11 mouse cellular contexts compared by ENCODE assay signal in the genomic region with DNA sequence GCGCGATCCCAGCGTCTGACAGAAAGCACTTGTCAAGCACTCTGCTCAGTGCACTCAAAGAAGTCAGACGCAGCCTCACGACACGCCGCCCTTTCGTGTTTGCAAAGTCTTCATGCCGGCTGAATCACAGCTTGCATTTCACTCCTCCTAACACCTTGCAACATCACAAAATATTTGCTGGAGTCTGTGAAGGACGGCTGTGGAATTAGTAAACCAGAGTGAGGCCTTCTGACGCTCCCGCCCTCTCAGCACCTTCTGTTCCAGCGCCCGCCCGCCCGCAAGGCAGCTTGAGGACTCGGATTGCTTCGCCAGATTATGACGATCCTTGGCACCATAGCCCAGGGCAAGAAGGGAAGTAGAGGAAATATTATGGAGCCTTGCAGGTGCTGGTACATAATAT. TPM values are rescaled to one million over a fixed set of nuclear protein-coding genes. Genes with fewer than 3 reads are reported as not detected.
DNase-seq lines count a peak whose midpoint lies in the region; ATAC-seq and TF ChIP-seq lines count a peak whose summit lies in the region.
"Had no signal": no experiment of that assay in that cellular context is flagged by ENCODE, and none has a peak within 500 bp of the region (broad histone marks: within the 10 kb centered on the region; RNA-seq: fewer than 3 reads in every experiment).

No protein-coding gene starts in this region.

- no peaks in the 10 kb centered on the region for H3K36me3 ChIP-seq in midbrain, embryonic 15.5 days (replicated peaks)
- H3K36me3 ChIP-seq in midbrain, embryonic 10.5 days = peaks cover 14% of the 10 kb centered on the region
- 0 out of 2 replicates have a peak, but pooled peaks cover 2% of the 10 kb centered on the region for H3K36me3 ChIP-seq in lung, embryonic 14.5 days (ENCODE audit: insufficient read depth)

- 68% methylated on average over 19 of the region's 19 CpGs for WGBS in midbrain, embryonic 15.5 days
- WGBS in midbrain, embryonic 10.5 days = 75% methylated on average over 19 of the region's 19 CpGs
- 51% methylated on average over 19 of the region's 19 CpGs for WGBS in lung, embryonic 14.5 days

- TF ChIP-seq CTCF in lung, embryonic 14.5 days (IDR thresholded peaks at IDR 0.05; ENCODE audit: low read depth) = no peak

- no peak overlapping the region for H3K27ac ChIP-seq in midbrain, embryonic 15.5 days
- H3K27ac ChIP-seq in midbrain, embryonic 10.5 days (replicated peaks) = no peak overlapping the region
- H3K27ac ChIP-seq in lung, embryonic 14.5 days (ENCODE audit: low read depth) = no peak overlapping the region
- H3K27ac ChIP-seq: hindbrain, embryonic 15.5 days; midbrain, embryonic 12.5 days had no signal

- peaks cover 2% of the 10 kb centered on the region; the same call in 1 of the 2 replicates for H3K4me1 ChIP-seq in midbrain, embryonic 15.5 days
- H3K4me1 ChIP-seq in midbrain, embryonic 10.5 days = peaks cover 2% of the 10 kb centered on the region; the same call in 1 of the 2 replicates
- no peaks in the 10 kb centered on the region for H3K4me1 ChIP-seq in lung, embryonic 14.5 days (ENCODE audit: insufficient read depth)
- H3K4me1 ChIP-seq: midbrain, embryonic 12.5 days had no signal

- no peak overlapping the region for H3K9ac ChIP-seq in midbrain, embryonic 15.5 days
- H3K9ac ChIP-seq in lung, embryonic 14.5 days = no peak overlapping the region
- H3K9ac ChIP-seq: hindbrain, embryonic 15.5 days; midbrain, embryonic 12.5 days had no signal

- DNase-seq in adrenal gland, adult 2 months = peak; percentile 60
- DNase-seq in adrenal gland, postnatal 4 days (ENCODE audit: low spot score in 2 of 2) = no peak
- no peak for DNase-seq in midbrain, embryonic 10.5 days (ENCODE audit: low spot score)
- peak; percentile 25 for DNase-seq in lung, embryonic 14.5 days
- peak; percentile 72 for DNase-seq in telencephalon, adult 2 months (ENCODE audit: low read depth, low spot score)
- no peak for DNase-seq in embryo, embryonic 9.5 days (ENCODE audit: extremely low spot score)
- DNase-seq in thymus, adult 18-20 months = no peak
- DNase-seq: cerebellum, adult 9-11 months had no signal

- H3K9me3 ChIP-seq in midbrain, embryonic 15.5 days = no peaks in the 10 kb centered on the region
- no peaks in the 10 kb centered on the region for H3K9me3 ChIP-seq in midbrain, embryonic 10.5 days (replicated peaks)
- H3K9me3 ChIP-seq in lung, embryonic 14.5 days (ENCODE audit: low read depth, low read length) = no peaks in the 10 kb centered on the region
- H3K9me3 ChIP-seq: hindbrain, embryonic 15.5 days; midbrain, embryonic 12.5 days had no signal

- H3K4me2 ChIP-seq in midbrain, embryonic 15.5 days = no peak overlapping the region
- peak overlapping the region; percentile 25 for H3K4me2 ChIP-seq in lung, embryonic 14.5 days
- H3K4me2 ChIP-seq: hindbrain, embryonic 15.5 days; midbrain, embryonic 12.5 days had no signal

- H3K4me3 ChIP-seq in midbrain, embryonic 15.5 days = no peak overlapping the region
- no peak overlapping the region for H3K4me3 ChIP-seq in midbrain, embryonic 10.5 days
- H3K4me3 ChIP-seq in lung, embryonic 14.5 days (ENCODE audit: low read depth, low read length) = no peak overlapping the region
- H3K4me3 ChIP-seq: hindbrain, embryonic 15.5 days; midbrain, embryonic 12.5 days had no signal

- peak; percentile 31; the same call in 1 of the 2 replicates for ATAC-seq in midbrain, embryonic 15.5 days (replicated peaks)
- no peak for ATAC-seq in lung, embryonic 14.5 days (ENCODE audit: insufficient read depth)

- H3K27me3 ChIP-seq in midbrain, embryonic 15.5 days (replicated peaks) = no peaks in the 10 kb centered on the region
- no peaks in the 10 kb centered on the region for H3K27me3 ChIP-seq in midbrain, embryonic 10.5 days (ENCODE audit: low read depth, poor library complexity, severe bottlenecking)
- no peaks in the 10 kb centered on the region for H3K27me3 ChIP-seq in lung, embryonic 14.5 days (ENCODE audit: insufficient read depth, low read length)
- H3K27me3 ChIP-seq: hindbrain, embryonic 15.5 days; midbrain, embryonic 12.5 days had no signal

RNA-seq across cellular contexts. Expression of a gene that starts 16.4 kb away (rescaled TPM):
- total RNA-seq in adrenal gland, adult 2 months (2021) = 10 to 100 TPM; 62.2 to 72.8 TPM
- polyA plus RNA-seq in adrenal gland, adult 2 months (2012; rRNA removed) = 1.9 and 2.2 TPM in 2 replicates
- 10 to 100 TPM; 49.8 to 50.1 TPM for total RNA-seq in adrenal gland, postnatal 4 days (2021)
- 194 and 211 TPM in 2 replicates for polyA plus RNA-seq in midbrain, embryonic 15.5 days (2015; fragmentation: Nextera tagmentation; extraction: Ambion mirVana)
- polyA plus RNA-seq in midbrain, embryonic 10.5 days (2016; fragmentation: Nextera tagmentation; extraction: Ambion mirVana) = 161 and 172 TPM in 2 replicates
- 131 TPM in 2 replicates for polyA plus RNA-seq in lung, embryonic 14.5 days (2014; fragmentation: Nextera tagmentation; extraction: Ambion mirVana)

RNA-seq across cellular contexts. Expression of a gene that starts 16.5 kb away (rescaled TPM):
- 10 to 100 TPM; 11.6 to 18.8 TPM for total RNA-seq in adrenal gland, adult 2 months (2021)
- 0.58 and 1.6 TPM in 2 replicates for polyA plus RNA-seq in adrenal gland, adult 2 months (2012; rRNA removed)
- 10 to 100 TPM; 11.4 to 13.0 TPM for total RNA-seq in adrenal gland, postnatal 4 days (2021)
- 28.1 and 29.0 TPM in 2 replicates for polyA plus RNA-seq in midbrain, embryonic 15.5 days (2015; fragmentation: Nextera tagmentation; extraction: Ambion mirVana)
- polyA plus RNA-seq in midbrain, embryonic 10.5 days (2016; fragmentation: Nextera tagmentation; extraction: Ambion mirVana) = 50.0 and 52.2 TPM in 2 replicates
- 31.1 and 33.1 TPM in 2 replicates for polyA plus RNA-seq in lung, embryonic 14.5 days (2014; fragmentation: Nextera tagmentation; extraction: Ambion mirVana)

Comparison
In these comparisons a context has a peak if more than half of its experiments do, and no peak if none do; other contexts are left out.
1. DNase-seq: peak in adrenal gland, adult 2 months (single experiment), lung, embryonic 14.5 days (single experiment) and telencephalon, adult 2 months (single experiment); none in adrenal gland, postnatal 4 days (0 of 2), midbrain, embryonic 10.5 days (single experiment), embryo, embryonic 9.5 days (single experiment) and thymus, adult 18-20 months (0 of 2).
2. RNA of a gene that starts 16.4 kb away (polyA plus RNA-seq): 194 to 211 TPM in midbrain, embryonic 15.5 days, 161 to 172 TPM in midbrain, embryonic 10.5 days and 131 TPM in lung, embryonic 14.5 days; 1.9 to 2.2 TPM in adrenal gland, adult 2 months; every median in the first group is over 10 times any median in the second.
3. RNA of a gene that starts 16.5 kb away (polyA plus RNA-seq): 50.0 to 52.2 TPM in midbrain, embryonic 10.5 days, 31.1 to 33.1 TPM in lung, embryonic 14.5 days and 28.1 to 29.0 TPM in midbrain, embryonic 15.5 days; 0.58 to 1.6 TPM in adrenal gland, adult 2 months; every median in the first group is over 10 times any median in the second.